Mouse (Mus musculus) activated CD4-positive, CD25-positive, alpha-beta regulatory T cell (primary cell): ENCODE results near the gene Ano8. TPM values are rescaled to one million over a fixed set of nuclear protein-coding genes. Genes with fewer than 3 reads are reported as not detected.

Experiments used
- polyA plus RNA-seq, 2 experiments: library from polyadenylated mRNA; unstranded; fragments of 100-300 nt; shearing (Covaris generic); gene quantifications; one replicate each; pipeline ENCODE4 v1.2.1; 2017

The Ano8 gene
- 10 to 100 TPM in 1 of 2 experiments, 1 to 10 TPM in 1; 8.5 to 17.4 TPM for polyA plus RNA-seq

DNA sequence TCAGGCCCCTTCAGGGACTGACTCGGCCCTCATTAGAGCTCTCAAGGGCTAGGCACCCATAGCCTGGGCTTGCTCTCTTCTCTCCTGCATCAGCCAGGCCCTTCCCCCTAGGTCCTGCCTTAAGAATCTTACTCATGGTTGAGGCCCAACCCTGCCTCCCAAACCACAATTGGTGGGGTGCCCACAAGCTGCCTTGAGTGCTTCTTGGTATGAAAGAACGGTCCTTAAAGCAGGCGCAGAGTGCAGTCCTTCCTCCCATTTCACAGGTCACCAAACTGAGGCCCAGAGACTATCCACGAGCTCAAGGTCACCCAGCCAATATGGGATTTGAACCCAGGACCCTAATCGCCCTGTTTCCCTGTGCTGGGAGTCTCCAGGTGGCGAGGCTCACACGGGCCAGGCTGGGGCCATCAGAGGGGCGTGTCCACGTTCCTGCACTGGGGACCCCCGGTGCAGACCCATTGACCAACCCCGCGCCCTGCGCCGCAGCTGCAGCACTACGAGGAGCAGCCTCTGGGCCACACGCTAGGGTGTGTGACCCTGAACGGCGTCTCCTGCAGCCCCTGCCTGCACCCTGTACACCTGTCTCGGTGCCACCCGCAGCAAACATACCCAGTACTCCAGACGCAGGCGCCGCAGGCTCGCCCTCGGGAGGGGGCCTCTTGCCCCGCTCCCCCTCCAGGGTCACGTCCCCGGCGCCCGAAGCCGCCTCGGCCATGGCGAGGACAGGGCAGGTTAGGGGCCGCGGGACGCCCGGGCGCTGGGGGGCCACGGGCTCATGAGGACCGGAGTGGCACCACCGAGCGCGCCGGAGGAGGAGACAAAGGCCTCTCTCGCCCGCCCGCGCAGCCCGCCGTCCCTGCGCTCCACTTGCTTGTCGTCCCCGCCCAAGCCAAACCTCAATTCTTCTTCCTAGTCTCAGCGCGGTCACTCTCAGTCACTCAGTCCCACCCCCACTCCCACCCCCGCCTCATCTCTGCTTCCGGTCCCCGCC is at the start of gene Ano8:
TSS of gene Ano8 (minus strand) at position 822 of the 994 bp plus-strand sequence.

GRCm38 (mm10) chr8:71525226-71526050 is 39.7 kb upstream of the Ano8 start, which contains the start of gene Ccdc194:
Ccdc194 (minus strand) TSS chr8:71525711.

DNA sequence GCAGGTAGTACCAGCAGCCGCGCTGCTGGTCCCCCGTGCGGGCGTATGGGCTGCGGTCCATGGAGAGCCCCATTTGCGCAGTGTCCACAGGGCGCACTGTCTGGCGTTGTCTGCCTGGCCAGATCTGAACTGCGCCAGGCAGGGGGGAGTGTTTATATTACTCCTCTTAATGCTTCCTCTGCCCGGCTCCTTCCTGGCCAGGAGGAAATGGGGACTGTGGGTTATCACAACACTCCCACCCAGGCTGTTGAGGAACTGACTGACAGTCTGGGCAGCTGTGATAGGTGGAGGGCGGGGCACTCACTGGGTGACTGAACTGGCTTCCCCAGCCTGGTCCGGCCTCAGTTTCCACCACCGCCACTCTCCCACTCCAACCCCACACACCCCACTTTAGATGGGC is 25.9 kb upstream of the Ano8 start, which contains the start of gene Plvap:
TSS of gene Plvap (minus strand) at position 109 of the 400 bp plus-strand sequence.

DNA sequence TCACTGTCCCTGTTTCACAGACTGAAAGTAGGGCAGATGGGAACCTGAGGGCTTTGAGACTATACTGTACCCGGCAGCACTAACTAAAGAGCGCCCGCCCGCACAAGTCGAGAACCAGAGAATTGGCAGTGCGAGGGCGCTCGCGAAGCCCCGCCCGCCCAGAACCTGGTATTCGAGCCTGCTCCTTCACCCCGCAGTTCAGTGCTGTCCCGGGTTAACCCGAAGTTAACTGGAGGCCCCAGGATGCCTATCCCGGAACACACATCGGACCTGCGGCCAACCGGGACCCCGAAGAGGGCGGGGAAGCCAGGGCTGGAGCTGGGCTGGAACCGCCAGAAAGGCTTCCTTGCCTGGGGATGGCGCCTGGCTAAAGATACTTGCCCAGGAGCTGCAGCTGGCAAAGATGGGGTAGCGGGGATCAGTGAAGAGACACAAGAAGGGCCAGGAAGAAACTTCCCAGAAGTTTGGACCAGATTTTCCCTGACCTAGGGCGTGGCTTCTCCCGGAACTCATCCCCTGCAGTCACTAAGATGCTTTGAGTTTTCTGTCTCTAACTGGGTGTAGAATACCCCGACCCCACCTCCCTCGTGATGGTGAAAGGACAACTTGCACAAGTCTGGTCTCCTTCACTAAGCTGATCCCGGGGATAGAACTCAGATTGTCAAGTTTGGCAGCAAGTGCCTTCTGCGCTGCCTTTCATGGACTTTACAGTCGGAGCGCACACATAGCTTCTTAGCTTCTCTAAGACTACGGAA is 2.1 kb upstream of the Ano8 start, which contains the start of gene Gtpbp3:
TSS of gene Gtpbp3 (plus strand) at position 413 of the 755 bp plus-strand sequence.

DNA sequence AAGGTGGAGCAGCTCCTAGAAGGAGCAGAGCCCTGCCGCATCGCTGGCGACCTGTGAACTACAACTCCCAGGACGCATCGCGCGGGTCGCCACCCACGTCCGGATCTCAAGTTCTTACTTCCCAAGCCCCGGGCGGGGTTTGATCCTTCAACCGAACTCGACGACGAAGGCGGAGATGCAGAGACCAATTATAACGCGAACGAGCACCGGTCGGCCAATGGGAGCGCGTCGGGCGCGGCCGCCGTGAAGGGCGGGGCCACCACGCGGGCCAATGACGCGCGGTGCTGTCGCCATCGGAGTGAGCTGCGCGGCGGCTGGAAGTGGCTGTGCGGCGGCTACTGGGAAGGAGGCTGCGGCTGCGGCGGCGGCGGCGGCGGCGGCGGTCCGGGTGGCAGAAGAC is 16.8 kb downstream of the Ano8 start, which contains the start of gene Dda1:
TSS of gene Dda1 (plus strand) at position 284 of the 400 bp plus-strand sequence.

DNA sequence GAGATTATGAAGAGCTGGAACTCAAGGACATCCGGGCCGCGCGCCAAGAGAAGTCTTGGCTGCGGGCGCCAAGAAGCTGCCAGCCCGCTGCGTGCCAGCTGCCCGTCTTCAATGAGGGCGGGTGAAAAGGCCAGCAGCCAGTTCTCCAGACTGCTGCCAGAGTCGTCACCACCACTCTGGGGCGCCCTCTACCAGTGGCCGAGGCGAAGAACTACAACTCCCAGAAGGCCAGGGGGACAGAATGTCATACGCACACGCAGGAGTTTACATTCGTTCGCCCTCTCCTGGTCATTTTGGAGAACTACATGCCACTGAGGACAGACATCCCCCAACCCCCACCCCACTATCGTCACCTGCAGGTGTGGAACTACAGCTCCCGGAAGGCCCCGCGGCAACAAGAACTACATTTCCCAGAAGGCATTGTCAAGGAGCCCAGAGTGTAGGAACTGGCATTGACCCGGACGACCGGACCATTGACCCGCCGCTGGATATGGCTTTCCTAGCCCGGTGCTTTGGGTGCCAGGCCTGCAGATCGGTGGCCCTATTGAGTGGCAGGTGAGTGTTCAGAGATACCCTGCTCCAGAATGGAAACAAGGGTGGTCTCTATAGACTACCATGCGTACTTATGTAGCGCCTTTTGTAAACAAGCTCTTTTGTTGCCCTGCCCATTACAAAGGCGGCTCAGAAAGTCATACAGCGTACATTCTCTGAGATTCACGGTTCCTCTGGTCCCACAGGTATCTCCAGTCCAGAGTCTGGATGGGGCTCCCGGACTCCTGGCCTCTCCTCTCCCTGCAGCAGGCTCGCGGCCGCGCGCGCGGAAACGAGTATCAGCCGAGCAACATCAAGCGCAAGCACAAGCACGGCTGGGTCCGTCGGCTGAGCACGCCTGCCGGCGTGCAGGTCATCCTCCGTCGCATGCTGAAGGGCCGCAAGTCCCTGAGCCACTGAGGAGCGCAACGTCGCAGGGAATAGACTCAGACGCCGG is 21.0 kb downstream of the Ano8 start, which contains the start of gene Mrpl34:
TSS of gene Mrpl34 (plus strand) at position 447 of the 988 bp plus-strand sequence.

GRCm38 (mm10) chr8:71463188-71464033 is 22.4 kb downstream of the Ano8 start, which contains the start of gene Abhd8:
Abhd8 (minus strand) TSS chr8:71463655.

Other genes with a start within 250 kb of the Ano8 start
- 10 to 100 TPM; 33.9 to 66.3 TPM for gene Myo9b, start 213.2 kb downstream of the Ano8 start, polyA plus RNA-seq
- gene Haus8, start 213.0 kb downstream of the Ano8 start, polyA plus RNA-seq, result 10 to 100 TPM; 17.6 to 28.6 TPM
- gene Use1, start 119.1 kb downstream of the Ano8 start, polyA plus RNA-seq, result 100 to 1,000 TPM; 154 to 223 TPM
- 10 to 100 TPM; 18.3 to 19.4 TPM for gene Ocel1, start 114.7 kb downstream of the Ano8 start, polyA plus RNA-seq
- 10 to 100 TPM in 1 of 2 experiments, 1 to 10 TPM in 1; 3.7 to 10.3 TPM for gene Nr2f6, start 104.0 kb downstream of the Ano8 start, polyA plus RNA-seq
- under 1 TPM; 0.12 to 0.38 TPM for gene Ushbp1, start 90.2 kb downstream of the Ano8 start, polyA plus RNA-seq
- gene Babam1, start 89.1 kb downstream of the Ano8 start, polyA plus RNA-seq, result 100 to 1,000 TPM; 107 to 109 TPM
- 1 to 10 TPM; 1.8 to 3.7 TPM for gene Ankle1, start 80.0 kb downstream of the Ano8 start, polyA plus RNA-seq
- 100 to 1,000 TPM; 107 to 132 TPM for gene Abhd8, start 22.3 kb downstream of the Ano8 start, polyA plus RNA-seq
- gene Mrpl34, start 21.0 kb downstream of the Ano8 start, polyA plus RNA-seq, result 100 to 1,000 TPM in 1 of 2 experiments, 10 to 100 TPM in 1; 70.1 to 100 TPM
- 100 to 1,000 TPM; 100 to 120 TPM for gene Dda1, start 16.8 kb downstream of the Ano8 start, polyA plus RNA-seq
- 1 to 10 TPM; 4.2 to 7.7 TPM for gene Gtpbp3, start 2.1 kb upstream of the Ano8 start, polyA plus RNA-seq
- gene Plvap, start 25.8 kb upstream of the Ano8 start, polyA plus RNA-seq, result under 1 TPM in 1 of 2 experiments, not detected in 1; 0.13 TPM
- under 1 TPM in 1 of 2 experiments, not detected in 1; 0.41 TPM for gene Ccdc194, start 39.7 kb upstream of the Ano8 start, polyA plus RNA-seq
- 100 to 1,000 TPM; 103 to 118 TPM for gene Bst2, start 51.5 kb upstream of the Ano8 start, polyA plus RNA-seq
- gene Mvb12a, start 57.0 kb upstream of the Ano8 start, polyA plus RNA-seq, result 100 to 1,000 TPM; 113 to 137 TPM
- 1 to 10 TPM; 6.3 to 7.8 TPM for gene Tmem221, start 72.9 kb upstream of the Ano8 start, polyA plus RNA-seq
- under 1 TPM; 0.88 to 0.99 TPM for gene Nxnl1, start 80.6 kb upstream of the Ano8 start, polyA plus RNA-seq
- 1 to 10 TPM; 6.0 to 6.9 TPM for gene Slc27a1, start 82.9 kb upstream of the Ano8 start, polyA plus RNA-seq
- 100 to 1,000 TPM; 120 to 124 TPM for gene Pgls, start 106.2 kb upstream of the Ano8 start, polyA plus RNA-seq
- gene Fam129c, start 111.7 kb upstream of the Ano8 start, polyA plus RNA-seq, result 10 to 100 TPM in 1 of 2 experiments, 1 to 10 TPM in 1; 8.8 to 20.0 TPM
- gene Colgalt1, start 125.0 kb upstream of the Ano8 start, polyA plus RNA-seq, result 10 to 100 TPM; 24.8 to 32.1 TPM
- 1 to 10 TPM; 1.1 to 1.3 TPM for gene Unc13a, start 185.8 kb upstream of the Ano8 start, polyA plus RNA-seq
- 100 to 1,000 TPM; 105 to 188 TPM for gene Jak3, start 190.3 kb upstream of the Ano8 start, polyA plus RNA-seq
- gene Insl3, start 203.3 kb upstream of the Ano8 start, polyA plus RNA-seq, result 10 to 100 TPM; 53.6 to 59.0 TPM
- 1 to 10 TPM; 4.3 to 5.4 TPM for gene B3gnt3, start 215.8 kb upstream of the Ano8 start, polyA plus RNA-seq
- 100 to 1,000 TPM; 173 to 255 TPM for gene Fcho1, start 239.8 kb upstream of the Ano8 start, polyA plus RNA-seq